13 mouse cellular contexts compared by ENCODE assay signal in genomic region chr3:19978474-19978873, GRCm38 (mm10). TPM values are rescaled to one million over a fixed set of nuclear protein-coding genes. Genes with fewer than 3 reads are reported as not detected.
A peak's percentile ranks its signal among the peaks of the same experiment; 100 is the strongest.
DNase-seq lines count a peak whose midpoint lies in the region; ATAC-seq lines count a peak whose summit lies in the region.
"Had no signal": no experiment of that assay in that cellular context is flagged by ENCODE, and none has a peak within 500 bp of the region (broad histone marks: within the 10 kb centered on the region; RNA-seq: fewer than 3 reads in every experiment).

No protein-coding gene starts in this region.

- no peak for ATAC-seq in kidney, embryonic 15.5 days (replicated peaks; ENCODE audit: low FRiP score)
- ATAC-seq: hindbrain, embryonic 16.5 days; midbrain, embryonic 13.5 days had no signal

- no peak overlapping the region for H3K9ac ChIP-seq in kidney, embryonic 15.5 days
- H3K9ac ChIP-seq: midbrain, embryonic 13.5 days had no signal

- 24% methylated on average over 4 of the region's 4 CpGs for WGBS in kidney, embryonic 15.5 days

- no peaks in the 10 kb centered on the region for H3K4me1 ChIP-seq in kidney, embryonic 15.5 days
- H3K4me1 ChIP-seq: midbrain, embryonic 13.5 days had no signal

- no peaks in the 10 kb centered on the region for H3K27me3 ChIP-seq in kidney, embryonic 15.5 days
- H3K27me3 ChIP-seq: CH12.LX; midbrain, embryonic 13.5 days had no signal

- no peak overlapping the region for H3K4me2 ChIP-seq in kidney, embryonic 15.5 days
- H3K4me2 ChIP-seq: midbrain, embryonic 13.5 days had no signal

- DNase-seq in kidney, adult 11 months, result peak; percentile 82
- DNase-seq in adrenal gland, postnatal 25 days, result peak; percentile 4
- DNase-seq in gastrocnemius, postnatal 25 days, result peak; percentile 37
- DNase-seq in kidney, postnatal 4 days, result peak; percentile 18 to 34
- no peak for DNase-seq in cerebellum, postnatal 4 days (ENCODE audit: low spot score in 2 of 2)
- no peak for DNase-seq in cerebellum, postnatal 14 days
- DNase-seq in right cerebral cortex, postnatal 4 days, result no peak
- DNase-seq: thymus, postnatal 36 days had no signal

- H3K9me3 ChIP-seq in kidney, embryonic 15.5 days (replicated peaks), result no peaks in the 10 kb centered on the region
- H3K9me3 ChIP-seq: midbrain, embryonic 13.5 days had no signal

- no peak overlapping the region for H3K27ac ChIP-seq in kidney, embryonic 15.5 days
- H3K27ac ChIP-seq: midbrain, embryonic 13.5 days had no signal

- no peaks in the 10 kb centered on the region for H3K36me3 ChIP-seq in kidney, embryonic 15.5 days
- H3K36me3 ChIP-seq: midbrain, embryonic 13.5 days had no signal

- no peak overlapping the region for H3K4me3 ChIP-seq in kidney, embryonic 15.5 days (replicated peaks)
- H3K4me3 ChIP-seq: erythroblast, embryonic 14.5 days; midbrain, embryonic 13.5 days had no signal

RNA-seq across cellular contexts. Expression of gene Cp, which starts 21.6 kb away (rescaled TPM):
- 1.4 and 2.4 TPM in 2 replicates for polyA plus RNA-seq in kidney, embryonic 15.5 days (2015; fragmentation: Nextera tagmentation; extraction: Ambion mirVana)
- total RNA-seq in adrenal gland, postnatal 25 days (2021), result 26.5 and 34.0 TPM in 2 replicates
- 1 to 10 TPM; 6.4 to 9.0 TPM for total RNA-seq in gastrocnemius, postnatal 25 days (2021)
- polyA plus RNA-seq: erythroblast, embryonic 14.5 days had no signal

RNA-seq across cellular contexts. Expression of gene Hps3, which starts 56.6 kb away (rescaled TPM):
- polyA plus RNA-seq in kidney, embryonic 15.5 days (2015; fragmentation: Nextera tagmentation; extraction: Ambion mirVana), result 10.1 and 12.2 TPM in 2 replicates
- 16.1 and 18.1 TPM in 2 replicates for total RNA-seq in adrenal gland, postnatal 25 days (2021)
- 1 to 10 TPM; 3.9 to 4.7 TPM for total RNA-seq in gastrocnemius, postnatal 25 days (2021)

Comparison
In these comparisons a context has a peak if more than half of its experiments do, and no peak if none do; other contexts are left out.
1. DNase-seq: peak in kidney, adult 11 months (single experiment), adrenal gland, postnatal 25 days (single experiment), gastrocnemius, postnatal 25 days (single experiment) and kidney, postnatal 4 days (2 of 2); none in cerebellum, postnatal 4 days (0 of 2), cerebellum, postnatal 14 days (0 of 2) and right cerebral cortex, postnatal 4 days (single experiment).